Mouse (Mus musculus): ENCODE results near the gene Ankle2.

The Ankle2 gene

DNA sequence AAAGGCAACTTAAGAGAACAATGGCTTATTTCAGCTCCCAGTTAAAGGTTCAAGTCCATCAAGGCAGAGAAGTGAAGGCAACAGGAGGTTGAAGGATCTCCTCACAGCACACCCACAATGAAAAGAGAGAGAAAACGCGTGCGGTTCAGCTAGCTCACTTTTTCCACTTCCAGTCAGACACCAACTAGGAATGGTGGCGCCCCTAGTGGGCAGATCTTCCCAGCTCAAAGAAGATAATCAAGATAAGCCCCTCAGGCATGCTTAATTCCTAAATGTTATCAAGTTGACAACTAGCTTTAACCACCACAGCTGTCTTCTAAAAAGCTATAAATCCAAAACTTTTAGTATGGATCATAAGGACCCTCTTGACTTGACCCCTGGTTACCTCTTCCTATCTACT, 53.7 kb downstream of the Ankle2 start:
- peak; percentile 77 for DNase-seq (ENCODE audit: low spot score)

DNA sequence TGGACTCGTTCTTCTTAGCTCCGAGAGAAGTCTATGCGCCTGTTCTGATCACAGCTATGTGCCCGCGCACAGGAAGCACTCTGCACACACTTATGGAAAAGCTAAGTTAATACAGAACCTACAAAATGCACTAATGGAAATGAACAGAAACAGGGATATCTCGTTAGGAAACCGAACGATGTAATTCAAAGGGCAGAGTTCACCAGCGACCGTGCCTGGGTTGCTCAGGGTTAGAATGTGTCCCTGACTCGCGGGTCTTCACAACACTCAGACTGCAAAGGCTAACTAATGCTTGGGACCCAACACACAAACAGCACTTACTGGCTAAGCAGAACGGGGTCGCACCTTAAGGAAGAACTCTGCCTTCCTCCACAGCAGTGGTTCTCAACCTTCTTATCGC, 54.4 kb downstream of the Ankle2 start:
- no peak for DNase-seq (ENCODE audit: low spot score)

DNA sequence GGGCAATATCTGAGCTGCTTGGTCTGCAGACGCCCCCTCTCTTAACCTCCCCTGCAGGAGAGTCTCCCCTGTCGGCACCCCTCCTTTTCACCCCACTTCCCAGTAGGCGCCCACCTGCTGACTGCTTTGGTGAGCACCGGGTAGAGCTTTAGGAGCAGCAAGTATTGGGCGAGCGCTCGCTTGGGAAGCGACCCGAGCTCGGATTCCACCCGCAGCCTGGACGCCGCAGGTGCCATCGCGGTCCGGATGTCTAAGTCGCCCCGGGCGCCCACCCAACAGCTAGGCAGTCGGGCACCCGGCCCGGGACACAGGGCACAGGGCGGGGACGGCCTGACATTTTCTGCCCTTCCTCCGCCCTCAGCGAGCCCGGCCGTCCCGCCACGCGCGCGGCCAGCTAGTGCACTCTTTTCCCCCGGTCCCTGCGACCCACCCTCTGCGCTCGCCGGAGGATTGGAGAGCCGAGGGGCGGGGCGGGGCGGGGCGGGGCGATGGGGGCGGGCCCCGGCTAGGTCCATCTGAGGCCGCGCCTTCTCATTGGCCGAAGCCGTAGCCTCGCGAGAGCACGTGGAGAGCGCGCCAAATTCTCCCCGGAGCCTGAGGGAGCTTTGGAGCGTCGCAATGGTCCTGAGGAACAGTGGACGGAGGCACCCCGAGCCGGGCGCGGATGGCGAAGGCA, 55.1 kb downstream of the Ankle2 start, which contains the start of the genes Pxmp2 and Pole:
Gene Pxmp2 (minus strand): TSS at position 417 of the 676 bp plus-strand sequence.
Gene Pole (plus strand): TSS at position 537 of the 676 bp plus-strand sequence.
- peak; percentile 98 for DNase-seq (ENCODE audit: low spot score)

DNA sequence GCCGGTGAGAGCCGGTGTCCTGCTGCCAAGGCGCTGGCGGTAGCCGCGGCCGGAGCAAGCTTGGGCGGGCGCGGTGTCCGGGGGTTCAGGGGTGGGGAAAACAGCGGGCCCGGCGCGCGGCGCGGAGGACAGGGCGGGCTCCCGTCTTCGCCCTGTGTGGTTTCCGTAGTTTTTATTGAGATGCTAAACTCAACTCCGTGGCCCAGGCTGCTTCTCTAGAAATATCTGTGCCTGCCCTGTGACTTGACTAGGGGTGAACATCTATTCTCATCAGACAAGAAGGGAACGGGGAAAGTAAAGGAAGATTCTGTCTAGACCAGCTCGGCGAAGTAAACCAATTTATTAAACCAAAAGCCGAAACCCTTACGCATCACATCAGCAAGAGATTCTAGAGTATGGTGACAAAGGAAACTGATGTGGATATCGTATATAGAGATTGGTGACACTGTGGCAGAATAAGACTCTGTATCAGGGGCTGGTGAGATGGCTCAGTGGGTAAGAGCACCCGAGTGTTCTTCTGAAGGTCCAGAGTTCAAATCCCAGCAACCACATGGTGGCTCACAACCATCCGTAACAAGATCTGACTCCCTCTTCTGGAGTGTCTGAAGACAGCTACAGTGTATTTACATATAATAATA, 55.8 kb downstream of the Ankle2 start:
- peak; percentile 64 for DNase-seq (ENCODE audit: low spot score)

DNA sequence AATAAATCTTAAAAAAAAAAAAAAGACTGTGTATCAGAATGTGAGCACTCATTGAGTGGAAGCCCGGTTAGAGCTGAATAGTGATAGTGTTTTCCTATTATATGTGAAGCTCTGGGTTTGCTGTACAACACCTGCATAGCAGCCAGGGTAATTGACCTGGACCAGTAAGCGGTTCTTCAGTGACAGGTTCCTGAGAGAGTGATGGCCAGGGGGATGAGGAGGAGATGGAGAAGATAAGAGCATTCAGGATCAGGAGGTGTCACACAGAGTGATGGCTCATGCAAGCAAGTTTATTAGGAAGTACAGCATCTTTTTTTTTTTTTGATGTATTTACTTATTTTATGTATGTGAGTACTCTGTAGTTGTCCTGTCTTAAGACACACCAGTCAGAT, 56.3 kb downstream of the Ankle2 start:
- DNase-seq (ENCODE audit: low spot score): peak; percentile 5

DNA sequence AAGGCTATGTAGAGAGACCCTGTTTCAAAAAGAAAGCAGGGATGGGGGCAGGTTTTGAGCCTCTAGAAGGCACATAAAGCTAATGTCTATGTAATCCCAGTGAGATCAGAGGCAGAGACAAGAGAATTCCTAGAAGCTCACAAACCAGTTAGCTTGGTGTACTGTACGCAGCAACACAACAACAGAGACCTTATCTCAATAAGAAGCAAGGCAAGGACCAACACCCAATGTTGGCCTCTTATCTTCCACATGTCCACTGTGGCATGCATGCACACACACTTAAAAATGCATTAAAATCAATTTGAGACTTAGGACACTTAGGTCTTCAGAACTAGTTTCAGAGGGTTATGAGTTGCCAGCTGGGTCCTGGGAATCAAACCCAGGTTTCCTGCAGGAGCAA, 60.8 kb downstream of the Ankle2 start:
- DNase-seq (ENCODE audit: low spot score): no peak

DNA sequence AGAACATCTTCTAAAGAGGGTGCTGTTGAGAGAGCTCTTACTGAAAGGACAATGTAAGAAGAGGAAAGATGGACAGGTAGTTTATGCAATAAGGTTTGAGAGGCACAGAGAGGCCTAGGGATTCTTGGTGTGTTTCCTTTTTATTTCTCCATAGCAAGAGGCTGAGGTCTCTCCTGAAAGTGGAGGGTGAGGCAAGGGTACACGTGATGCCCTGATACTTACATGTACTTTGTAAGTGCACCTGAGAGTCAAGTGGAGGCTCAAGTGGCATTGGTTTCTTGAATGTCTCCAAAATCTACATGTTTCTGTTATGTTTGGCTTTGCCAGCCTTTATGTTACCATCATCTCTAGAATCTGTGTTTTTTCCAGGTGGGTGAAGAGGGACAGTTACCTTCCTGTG, 65.8 kb downstream of the Ankle2 start:
- no peak for DNase-seq (ENCODE audit: low spot score)

DNA sequence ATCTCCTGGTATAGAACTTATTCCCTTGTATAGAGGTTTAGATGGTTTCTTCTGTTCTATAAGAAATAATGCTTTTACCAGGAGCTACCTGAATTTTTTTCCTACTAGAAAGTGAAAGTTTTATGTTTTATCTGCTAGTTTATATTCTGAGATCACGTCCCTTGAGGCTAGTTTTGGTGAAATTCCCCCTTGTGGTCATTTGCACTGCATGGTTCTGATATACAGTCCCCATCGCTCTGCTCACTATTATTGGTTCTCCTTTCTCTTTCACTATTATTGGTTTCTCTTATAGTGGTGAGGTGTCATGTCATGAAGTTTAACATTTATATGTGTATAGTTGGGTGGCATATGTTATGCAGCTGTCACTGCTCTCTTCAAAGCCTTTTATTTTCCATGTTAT, 69.8 kb downstream of the Ankle2 start:
- DNase-seq (ENCODE audit: low spot score): no peak
